Mouse (Mus musculus) adipocyte (in vitro differentiated cells): ENCODE data around the gene Bcl6.

Source experiments
- DNase-seq: peaks from one replicate; pipeline ENCODE4 v3.0.0-alpha.2; 2016; ENCODE audit warnings: low spot score

Bcl6 gene

DNA sequence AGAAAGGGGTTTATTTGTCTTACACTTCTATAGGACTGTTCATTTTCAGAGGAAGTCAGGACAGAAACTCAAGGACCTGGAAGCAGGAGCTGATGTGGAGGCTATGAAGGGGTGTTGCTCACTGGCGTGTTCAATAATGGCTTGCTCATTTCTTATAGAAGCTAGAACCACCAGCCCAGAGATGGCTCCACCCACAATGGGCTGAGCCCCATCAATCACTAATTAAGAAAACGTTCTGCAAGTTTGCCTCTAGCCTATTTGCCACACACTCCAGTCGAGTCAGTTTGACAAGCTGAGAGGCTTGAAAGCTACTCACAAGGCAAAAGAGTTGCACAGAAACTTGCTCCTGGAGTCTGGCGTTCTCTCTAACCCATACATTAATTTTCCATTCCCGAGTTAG is 67.0 kb downstream of the Bcl6 start:
- no peak for DNase-seq

DNA sequence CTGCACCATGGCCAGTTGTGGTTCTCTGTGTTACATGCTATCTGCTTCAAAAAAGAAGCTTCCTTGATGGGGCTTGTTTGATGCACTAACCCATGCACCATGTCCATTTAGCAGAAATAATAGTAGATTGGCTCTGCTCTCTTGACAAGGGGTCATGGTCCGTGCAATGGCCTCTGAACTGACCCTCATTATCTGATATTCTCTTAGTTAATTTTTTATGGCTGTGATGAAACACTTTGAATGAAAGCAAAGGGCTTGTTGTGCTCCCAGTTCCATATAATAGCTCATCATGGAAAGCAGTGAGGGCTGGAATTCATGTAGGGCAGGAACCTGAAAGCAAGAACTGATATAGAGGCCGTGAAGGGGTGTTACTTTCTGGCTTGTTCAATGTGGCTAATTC is 69.2 kb downstream of the Bcl6 start:
- no peak for DNase-seq
